Mouse (Mus musculus) C2C12 (cell line): Measurements from ENCODE around the gene S100pbp. TPM values are rescaled to one million over a fixed set of nuclear protein-coding genes. Genes with fewer than 3 reads are reported as not detected.

Source experiments
- H3K27me3 ChIP-seq: one replicate; pipeline ENCODE4 v1.6.1; 2011; ENCODE audit not compliant: control insufficient read depth, insufficient read depth, insufficient read length
- H3K36me3 ChIP-seq: one replicate; pipeline ENCODE4 v1.6.1; 2011; ENCODE audit not compliant: control insufficient read depth, insufficient read depth
- H3K4me3 ChIP-seq: one replicate; pipeline ENCODE4 v1.5.1; 2011; ENCODE audit warnings: mild to moderate bottlenecking, control low read depth; ENCODE audit not compliant: poor library complexity, insufficient read depth, severe bottlenecking
- H3K79me2 ChIP-seq: one replicate; pipeline ENCODE4 v1.6.1; 2011; ENCODE audit not compliant: control insufficient read depth, insufficient read depth
- H3K79me3 ChIP-seq: one replicate; pipeline ENCODE4 v1.6.1; 2011; ENCODE audit warnings: low read depth, control low read depth
- H3ac ChIP-seq: one replicate; pipeline ENCODE3; 2011; ENCODE audit warnings: low read depth; ENCODE audit not compliant: control insufficient read depth, insufficient read length
- CEBPB ChIP-seq: IDR thresholded peaks from one replicate; pipeline ENCODE4 v1.6.1; 2011; ENCODE audit warnings: low read depth, mild to moderate bottlenecking, control low read depth, moderate library complexity
- CTCF ChIP-seq: IDR thresholded peaks from one replicate; pipeline ENCODE4 v1.5.1; 2011; ENCODE audit not compliant: control insufficient read depth, insufficient read depth, insufficient read length
- FOSL1 ChIP-seq: IDR thresholded peaks from one replicate; pipeline ENCODE4 v1.8.0; 2011; ENCODE audit warnings: mild to moderate bottlenecking, low read length; ENCODE audit not compliant: poor library complexity, insufficient read depth, severe bottlenecking
- MAX ChIP-seq: IDR thresholded peaks from one replicate; pipeline ENCODE4 v1.6.1; 2011; ENCODE audit warnings: mild to moderate bottlenecking, control low read depth
- MYOD1 ChIP-seq: IDR thresholded peaks from one replicate; pipeline ENCODE4 v1.6.1; 2011; ENCODE audit warnings: low read depth; ENCODE audit not compliant: control insufficient read depth, insufficient read length
- MYOG ChIP-seq: IDR thresholded peaks from one replicate; pipeline ENCODE4 v1.6.1; 2011; ENCODE audit not compliant: control insufficient read depth, insufficient read length; ENCODE audit errors: extremely low read depth
- USF1 ChIP-seq: IDR thresholded peaks from one replicate; pipeline ENCODE4 v1.6.1; 2011; ENCODE audit warnings: low read depth, mild to moderate bottlenecking, control low read depth, moderate library complexity
- polyA plus RNA-seq: library from polyadenylated mRNA; unstranded; fragments of >200 nt; fragmentation: generic; extraction: Trizol; gene quantifications from one replicate; pipeline ENCODE4 v1.2.1, GENCODE M21; 2012; ENCODE audit warnings: missing spikeins

Gene S100pbp
- polyA plus RNA-seq, 1 experiment = 8.1 TPM

DNA sequence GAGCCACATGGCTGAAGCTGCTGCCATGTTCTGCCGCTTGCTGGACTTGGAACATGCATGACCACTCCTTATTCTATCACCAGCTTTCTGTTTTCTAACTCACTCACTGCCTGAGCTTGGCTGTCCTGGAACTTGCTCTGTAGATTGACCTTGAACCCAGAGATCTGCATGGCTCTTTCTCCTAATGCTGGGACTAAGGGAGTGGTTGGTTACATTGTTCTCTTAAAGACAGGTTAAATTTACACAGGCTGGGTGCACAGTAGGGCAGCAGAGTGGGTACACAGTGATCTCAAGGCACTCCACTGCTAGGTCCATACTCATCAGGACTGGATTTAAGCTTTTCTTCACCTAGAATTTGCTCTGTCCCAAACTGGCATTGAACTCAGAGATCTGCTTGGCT lies 4.8 kb upstream of the S100pbp start:
- peaks cover 57% of the 10 kb centered on the region for H3K36me3 ChIP-seq

DNA sequence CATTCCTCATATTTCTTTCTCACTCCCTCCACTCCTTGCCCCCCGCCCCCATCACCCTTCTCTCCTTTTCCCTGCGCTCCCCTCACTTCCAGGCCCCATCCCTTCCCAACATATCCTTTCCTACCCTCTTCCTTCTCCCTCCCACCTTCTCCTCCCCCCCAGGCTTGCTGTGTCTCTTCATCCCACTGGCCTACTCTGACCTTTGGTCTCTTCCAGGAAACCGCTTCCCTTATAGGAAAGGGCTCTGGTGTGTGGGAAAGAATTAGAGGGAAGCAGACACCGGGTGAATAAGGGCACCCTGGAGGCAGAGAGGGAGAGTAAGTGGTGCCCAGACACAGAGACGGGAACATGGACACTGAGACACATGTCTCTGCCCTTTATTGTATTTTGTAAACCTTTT lies 2.2 kb upstream of the S100pbp start:
- no peak for TF ChIP-seq USF1
- no peak for TF ChIP-seq CEBPB
- no peak for TF ChIP-seq MAX
- TF ChIP-seq MYOG = no peak
- no peak for TF ChIP-seq FOSL1
- no peak for TF ChIP-seq CTCF
- TF ChIP-seq MYOD1 = no peak
- peaks cover 94% of the 10 kb centered on the region for H3K79me2 ChIP-seq
- H3K4me3 ChIP-seq = no peak overlapping the region
- H3K79me3 ChIP-seq = peaks cover 74% of the 10 kb centered on the region
- H3ac ChIP-seq = no peak overlapping the region
- H3K27me3 ChIP-seq = no peaks in the 10 kb centered on the region
- H3K36me3 ChIP-seq = peaks cover 34% of the 10 kb centered on the region

More for the DNA sequence above, 4.8 kb upstream of the S100pbp start:
- peaks cover 65% of the 10 kb centered on the region for H3K79me3 ChIP-seq
- H3K27me3 ChIP-seq = no peaks in the 10 kb centered on the region
- peaks cover 85% of the 10 kb centered on the region for H3K79me2 ChIP-seq
- no peak for TF ChIP-seq CTCF
- TF ChIP-seq CEBPB = no peak
- no peak for TF ChIP-seq MAX
- no peak overlapping the region for H3K4me3 ChIP-seq
- H3ac ChIP-seq = no peak overlapping the region

DNA sequence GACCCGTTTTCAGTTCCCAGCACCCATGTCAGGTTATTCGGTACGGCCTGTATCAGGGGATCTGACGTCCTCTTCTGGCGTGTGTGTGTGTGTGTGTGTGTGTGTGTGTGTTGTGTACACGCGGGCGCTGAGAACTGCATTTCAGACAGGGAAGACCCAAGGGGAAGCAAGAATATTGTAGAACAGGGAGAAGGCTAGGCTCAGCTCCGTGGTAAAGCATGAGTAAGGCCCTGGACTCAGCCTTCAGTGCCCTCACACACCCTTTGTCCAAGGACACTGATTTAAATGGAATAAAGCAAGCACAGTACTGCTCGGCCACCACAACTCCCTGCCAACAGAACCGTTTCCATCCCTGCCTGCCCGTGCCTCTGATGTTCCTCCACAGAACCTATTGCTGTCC lies 1.0 kb upstream of the S100pbp start:
- Histone ChIP-seq H3K36me3 (peaks cover 23% of the 10 kb centered on the region), H3K27me3 (no peaks in the 10 kb centered on the region), H3K79me3 (peaks cover 69% of the 10 kb centered on the region), H3K79me2 (peaks cover 92% of the 10 kb centered on the region), H3K4me3 (peak overlapping the region; percentile 97), H3ac (peak overlapping the region; percentile 93)
- TF ChIP-seq CEBPB = no peak
- TF ChIP-seq MYOD1 = no peak
- no peak for TF ChIP-seq MYOG
- TF ChIP-seq FOSL1 = no peak
- TF ChIP-seq CTCF = no peak
- no peak for TF ChIP-seq USF1

DNA sequence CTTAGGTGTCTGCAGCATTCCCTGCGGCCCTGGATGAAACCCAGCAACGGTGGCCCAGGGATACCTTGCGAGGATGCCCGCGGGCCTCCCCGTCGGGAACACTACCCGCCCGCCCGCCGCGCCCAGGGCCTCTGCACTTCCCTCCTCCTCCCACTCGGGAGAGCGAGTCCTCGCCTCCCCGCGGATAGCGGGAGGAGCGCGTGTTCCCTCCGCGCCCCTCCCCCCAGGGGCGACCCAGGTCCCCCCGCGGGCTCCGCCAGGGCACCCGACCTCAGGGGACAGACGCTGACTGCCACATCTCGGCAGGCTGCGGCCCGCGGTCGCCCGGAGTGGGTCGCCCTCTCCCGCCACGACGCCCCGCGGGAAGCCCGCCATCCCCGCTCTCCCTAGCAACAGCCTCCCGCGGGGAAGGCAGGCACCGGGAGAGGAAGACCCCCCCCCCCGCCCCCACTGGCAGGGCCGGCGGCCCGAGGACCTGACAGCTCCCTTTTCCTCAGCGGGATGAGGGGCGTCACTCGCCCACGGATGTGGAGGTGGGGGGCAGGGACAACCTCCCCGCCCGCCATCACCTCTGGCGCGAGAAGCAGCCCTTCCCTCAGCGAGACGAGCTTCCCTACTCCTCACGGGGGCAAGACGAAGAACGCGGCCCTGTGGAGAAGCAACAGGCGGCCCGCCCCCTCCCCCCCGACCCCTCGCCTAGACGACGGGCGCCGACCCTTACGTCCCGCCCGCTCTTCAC lies 555 bp downstream of the S100pbp start:
- Histone ChIP-seq H3ac (peak overlapping the region; percentile 92), H3K79me3 (peaks cover 60% of the 10 kb centered on the region), H3K79me2 (peaks cover 83% of the 10 kb centered on the region), H3K27me3 (no peaks in the 10 kb centered on the region), H3K4me3 (peak overlapping the region; percentile 97), H3K36me3 (peaks cover 8% of the 10 kb centered on the region)
- TF ChIP-seq FOSL1 = no peak
- no peak for TF ChIP-seq MYOD1
- no peak for TF ChIP-seq CEBPB
- TF ChIP-seq MYOG = no peak
- no peak for TF ChIP-seq CTCF
- no peak for TF ChIP-seq USF1
- TF ChIP-seq MAX = no peak

DNA sequence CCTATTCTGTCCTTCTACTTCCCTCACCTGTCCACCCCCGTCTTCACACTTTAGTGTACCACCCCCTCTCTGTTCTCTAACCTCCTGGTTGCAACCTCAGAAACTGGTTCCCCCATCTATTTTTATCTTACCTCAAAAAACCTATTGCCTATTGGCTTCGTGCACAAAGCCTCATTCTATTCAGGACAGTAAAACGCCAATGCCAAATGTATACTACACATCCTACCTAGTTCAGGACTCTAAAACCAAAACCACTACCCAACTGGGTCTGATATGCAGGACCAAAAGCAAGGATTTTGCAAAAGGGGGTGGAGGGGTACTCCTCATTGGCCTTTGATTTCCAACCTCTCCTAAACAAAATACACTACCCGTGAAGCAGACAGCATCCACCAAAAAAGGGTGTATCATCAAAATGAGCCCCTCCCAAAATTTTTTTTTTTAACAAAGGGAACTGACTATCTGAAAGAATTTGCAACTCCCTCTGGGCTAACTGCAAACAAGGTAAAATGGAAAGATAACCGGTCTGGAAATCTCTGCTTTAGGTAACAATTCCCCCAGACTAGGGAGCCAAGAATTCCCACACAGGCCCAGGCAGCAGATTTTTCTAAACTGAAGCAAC lies 1.4 kb downstream of the S100pbp start:
- Histone ChIP-seq H3K36me3 (peaks cover 5% of the 10 kb centered on the region), H3K79me2 (peaks cover 75% of the 10 kb centered on the region), H3K4me3 (peak overlapping the region; percentile 97), H3K27me3 (no peaks in the 10 kb centered on the region), H3K79me3 (peaks cover 52% of the 10 kb centered on the region), H3ac (no peak overlapping the region)
- TF ChIP-seq CTCF (no peak), MYOG (no peak), USF1 (no peak), MYOD1 (no peak), FOSL1 (no peak)

DNA sequence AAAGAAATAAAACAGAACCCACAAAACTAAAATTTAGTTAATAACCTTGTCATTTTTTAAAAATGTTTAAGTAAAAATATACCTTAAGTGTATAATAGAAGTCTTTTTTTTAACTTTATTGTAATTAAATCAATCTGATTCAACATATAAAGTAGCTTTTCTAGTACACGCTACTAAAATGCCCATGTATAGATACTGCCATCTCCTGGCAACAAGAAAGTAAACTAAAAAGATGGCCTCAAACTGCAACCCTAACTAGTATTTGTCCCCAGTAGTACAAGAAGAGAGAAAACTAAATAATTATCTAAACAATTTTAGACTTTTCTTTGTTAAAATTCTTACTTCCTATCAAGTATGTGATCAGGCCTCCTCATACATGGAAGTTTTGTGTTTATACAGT lies 10.0 kb downstream of the S100pbp start:
- peaks cover 63% of the 10 kb centered on the region for H3K36me3 ChIP-seq
- TF ChIP-seq MAX = no peak
- no peak for TF ChIP-seq MYOG
- no peak for TF ChIP-seq FOSL1
- no peak for TF ChIP-seq CEBPB
- TF ChIP-seq MYOD1 = no peak
- TF ChIP-seq USF1 = no peak
- TF ChIP-seq CTCF = no peak

More for the DNA sequence above, 10.0 kb downstream of the S100pbp start:
- Histone ChIP-seq H3K79me2 (no peaks in the 10 kb centered on the region), H3K4me3 (no peak overlapping the region), H3K79me3 (peaks cover 1% of the 10 kb centered on the region), H3K27me3 (no peaks in the 10 kb centered on the region), H3ac (no peak overlapping the region)
